Mouse (Mus musculus) stomach, postnatal 0 days (tissue): ENCODE data around the gene Nkrf.

Source experiments
- CTCF ChIP-seq: IDR thresholded peaks from 2 replicates; pipeline ENCODE4 v1.5.1; 2016; ENCODE audit warnings: antibody characterized with exemption, low read depth, mild to moderate bottlenecking, moderate library complexity
- EP300 ChIP-seq: optimal IDR thresholded peaks from 2 replicates; pipeline ENCODE3; 2016; ENCODE audit warnings: antibody characterized with exemption

DNA sequence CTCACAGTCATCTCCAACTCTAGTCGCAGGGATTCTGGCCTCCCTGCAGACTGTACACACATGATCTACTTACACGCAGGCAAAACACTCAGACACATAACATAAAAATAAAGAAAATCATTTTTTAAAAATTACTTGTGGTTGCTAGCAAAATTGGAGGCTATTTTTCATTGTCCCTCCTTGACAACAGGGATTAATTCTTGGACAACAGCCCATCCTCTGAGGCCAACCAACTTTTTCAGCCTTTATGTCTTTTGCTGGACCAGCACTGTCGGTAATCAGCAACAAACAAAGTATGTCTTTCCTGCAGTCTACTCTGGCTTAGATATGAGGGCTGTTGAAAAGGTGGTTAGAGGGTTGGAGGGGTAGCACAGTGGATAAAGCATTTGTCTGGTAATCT lies 38.4 kb upstream of the Nkrf start:
- TF ChIP-seq EP300, result no peak
- no peak for TF ChIP-seq CTCF
